Comparison of ENCODE assay signal across 29 mouse cellular contexts in genomic region chr11:99137385-99137784, GRCm38 (mm10). TPM values are rescaled to one million over a fixed set of nuclear protein-coding genes. Genes with fewer than 3 reads are reported as not detected.
"Had no signal": no experiment of that assay in that cellular context is flagged by ENCODE, and none has a peak within 500 bp of the region (broad histone marks: within the 10 kb centered on the region; RNA-seq: fewer than 3 reads in every experiment).

No protein-coding gene starts in this region.

- H3K27me3 ChIP-seq: heart, embryonic 12.5 days; hindbrain, embryonic 12.5 days; intestine, embryonic 15.5 days; limb, embryonic 12.5 days; liver, embryonic 15.5 days had no signal

- H3K36me3 ChIP-seq: heart, embryonic 10.5 days; heart, embryonic 12.5 days; hindbrain, embryonic 10.5 days; hindbrain, embryonic 12.5 days; intestine, embryonic 15.5 days; limb, embryonic 12.5 days; liver, embryonic 13.5 days; liver, embryonic 15.5 days had no signal

- H3K27ac ChIP-seq: hindbrain, embryonic 12.5 days; hindbrain, embryonic 14.5 days; intestine, embryonic 15.5 days; liver, embryonic 13.5 days; liver, embryonic 15.5 days had no signal

- H3K9me3 ChIP-seq: heart, embryonic 10.5 days; heart, embryonic 12.5 days; hindbrain, embryonic 10.5 days; hindbrain, embryonic 12.5 days; intestine, embryonic 15.5 days; limb, embryonic 12.5 days; liver, embryonic 13.5 days; liver, embryonic 15.5 days had no signal

- DNase-seq: gastrocnemius, postnatal 10 days; heart, adult 18-20 months; heart, postnatal 10 days; heart, postnatal 4 days; kidney, adult 18-20 months; kidney, adult 8-10 months; kidney, postnatal 10 days; kidney, postnatal 25 days; layer of hippocampus, adult 9-11 months; layer of hippocampus, postnatal 36 days; left cerebral cortex, postnatal 4 days; liver; liver, embryonic 13.5 days had no signal

- H3K4me3 ChIP-seq: heart, embryonic 10.5 days; heart, embryonic 12.5 days; hindbrain, embryonic 10.5 days; hindbrain, embryonic 12.5 days; intestine, embryonic 15.5 days; limb, embryonic 12.5 days; liver, embryonic 13.5 days; liver, embryonic 15.5 days had no signal

RNA-seq across cellular contexts. Expression of gene Ccr7, which starts 17.5 kb away (rescaled TPM):
- total RNA-seq: granulocyte monocyte progenitor cell, adult 5-6 weeks; layer of hippocampus, adult 18-20 months; layer of hippocampus, adult 8-10 months; layer of hippocampus, postnatal 14 days; layer of hippocampus, postnatal 36 days; left cerebral cortex, postnatal 10 days; left cerebral cortex, postnatal 4 days had no signal
- polyA plus RNA-seq: hindbrain, embryonic 14.5 days; hindbrain, embryonic 16.5 days; kidney, embryonic 14.5 days had no signal

RNA-seq across cellular contexts. Expression of gene Tns4, which starts 48.3 kb away (rescaled TPM):
- total RNA-seq: gastrocnemius, postnatal 10 days; layer of hippocampus, postnatal 36 days; left cerebral cortex, postnatal 4 days had no signal
- polyA plus RNA-seq: liver, embryonic 11.5 days had no signal
